Mouse (Mus musculus): Measurements from ENCODE around the gene B830017H08Rik. TPM values are rescaled to one million over a fixed set of nuclear protein-coding genes. Genes with fewer than 3 reads are reported as not detected.

The B830017H08Rik gene
- polyA plus RNA-seq, 1 experiment from 2014 or later, result not detected

DNA sequence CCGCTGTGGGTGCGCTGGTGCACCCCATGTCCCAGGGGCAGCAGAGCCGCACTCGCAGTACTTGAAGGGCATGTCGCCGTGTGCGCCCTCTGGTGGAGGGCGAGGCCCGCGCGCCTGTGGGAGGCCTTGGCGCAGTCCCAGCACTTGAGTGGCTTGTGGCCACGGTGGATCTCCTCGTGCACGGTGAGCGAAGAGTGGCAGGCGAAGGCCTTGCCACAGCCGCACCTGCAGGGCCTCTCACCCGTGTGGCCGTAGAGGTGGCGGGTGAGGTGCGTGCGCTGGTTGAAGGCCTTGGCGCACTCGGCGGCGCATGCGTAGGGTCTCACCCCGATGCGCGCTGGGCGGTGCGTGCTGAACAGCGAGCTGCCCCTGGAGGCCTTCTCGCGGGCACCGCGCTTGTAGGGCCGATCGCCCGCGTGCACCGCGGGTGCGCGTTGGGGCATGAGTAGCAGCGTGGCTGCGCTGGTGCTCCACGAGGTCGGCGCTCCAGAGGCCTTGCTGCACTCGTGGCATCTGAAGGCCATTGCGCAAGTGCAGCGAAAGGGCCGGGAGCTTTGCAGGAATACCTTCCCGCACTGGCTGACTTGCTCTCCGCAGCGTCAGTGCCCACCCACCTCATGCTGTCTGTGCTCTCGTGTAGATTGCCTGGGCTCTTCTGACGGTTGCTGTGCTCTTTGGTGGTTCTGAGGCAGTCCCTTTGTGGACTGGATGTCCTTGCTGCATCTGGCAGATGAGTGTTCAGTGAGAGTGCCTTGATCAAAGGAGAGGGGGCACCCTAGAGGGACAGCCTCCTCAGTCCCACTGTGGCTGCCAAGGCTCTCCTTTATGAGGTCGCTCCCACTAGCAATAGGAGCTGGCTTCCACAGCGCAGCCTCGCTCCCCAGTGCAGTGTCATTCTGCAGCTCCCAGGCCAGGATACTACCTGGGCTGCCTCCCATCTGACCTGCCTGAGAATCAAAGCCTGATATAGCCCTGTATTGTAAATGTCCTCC lies 17.2 kb upstream of the B830017H08Rik start:
- ATAC-seq (ENCODE audit: low FRiP score), result peak; percentile 85
- 1% methylated on average over 63 of the region's 63 CpGs for whole genome bisulfite sequencing
- peak overlapping the region; percentile 69 for H3K9ac ChIP-seq
- H3K36me3 ChIP-seq (replicated peaks), result no peaks in the 10 kb centered on the region
- peaks cover 62% of the 10 kb centered on the region for H3K27me3 ChIP-seq
- peaks cover 13% of the 10 kb centered on the region for H3K4me1 ChIP-seq
- no peaks in the 10 kb centered on the region for H3K9me3 ChIP-seq
- peak overlapping the region; percentile 90 for H3K4me2 ChIP-seq
- peak overlapping the region; percentile 56; the same call in 1 of the 2 replicates for H3K27ac ChIP-seq
- H3K4me3 ChIP-seq (replicated peaks), result peak overlapping the region; percentile 51

DNA sequence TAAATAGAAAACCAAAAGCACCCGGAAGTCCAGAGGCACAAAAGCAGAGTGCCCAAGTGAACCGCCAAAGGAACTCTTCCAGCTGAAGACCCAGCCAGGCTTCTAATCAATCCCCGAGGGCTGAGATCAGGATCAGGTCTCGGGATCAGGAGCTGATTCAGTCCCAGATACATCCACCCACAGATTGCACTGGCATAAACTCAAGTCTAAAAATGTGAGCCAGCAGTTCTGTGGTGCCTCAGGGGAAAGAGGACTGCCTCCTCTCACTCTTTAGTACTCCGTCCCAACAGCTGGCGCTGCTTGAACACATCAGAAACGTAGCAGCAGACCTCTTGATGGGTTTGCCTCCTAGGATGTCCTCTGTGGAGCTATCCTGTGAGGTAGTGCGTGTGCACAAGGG lies 16.4 kb upstream of the B830017H08Rik start:
- no peak overlapping the region for H3K4me2 ChIP-seq
- H3K9me3 ChIP-seq, result no peaks in the 10 kb centered on the region
- no peaks in the 10 kb centered on the region for H3K36me3 ChIP-seq (replicated peaks)
- H3K27ac ChIP-seq, result no peak overlapping the region
- H3K4me3 ChIP-seq (replicated peaks), result no peak overlapping the region
- peaks cover 61% of the 10 kb centered on the region for H3K27me3 ChIP-seq
- ATAC-seq (ENCODE audit: low FRiP score), result no peak
- WGBS, result 84% methylated on average over 8 of the region's 8 CpGs
- peaks cover 13% of the 10 kb centered on the region for H3K4me1 ChIP-seq
- H3K9ac ChIP-seq, result no peak overlapping the region

DNA sequence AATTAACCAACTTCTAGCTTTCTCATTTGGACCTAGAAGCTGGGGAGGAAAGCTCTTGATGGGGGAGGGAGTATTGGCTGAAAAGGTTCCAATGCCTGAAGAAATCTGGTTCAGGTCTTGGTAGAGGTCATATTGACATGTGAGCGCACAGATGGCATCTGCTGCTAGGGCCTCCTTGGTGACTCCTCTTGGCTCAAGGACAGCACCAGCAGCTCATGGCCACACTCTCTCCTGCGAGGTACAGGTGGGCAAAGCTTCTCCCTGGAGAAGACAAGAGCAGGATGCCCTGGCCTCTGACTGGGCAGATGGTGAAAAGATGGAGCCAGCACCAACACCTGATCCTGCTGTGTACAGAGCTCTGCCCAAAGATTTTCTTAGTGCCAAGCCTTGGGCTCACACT lies 6.4 kb upstream of the B830017H08Rik start:
- H3K4me3 ChIP-seq (replicated peaks), result no peak overlapping the region
- WGBS, result 82% methylated on average over 2 of the region's 2 CpGs
- no peak overlapping the region for H3K27ac ChIP-seq
- no peaks in the 10 kb centered on the region for H3K4me1 ChIP-seq
- no peaks in the 10 kb centered on the region for H3K36me3 ChIP-seq (replicated peaks)
- no peak for ATAC-seq (ENCODE audit: low FRiP score)
- H3K9ac ChIP-seq, result no peak overlapping the region
- H3K27me3 ChIP-seq, result peaks cover 49% of the 10 kb centered on the region
- H3K4me2 ChIP-seq, result no peak overlapping the region
- H3K9me3 ChIP-seq, result no peaks in the 10 kb centered on the region

DNA sequence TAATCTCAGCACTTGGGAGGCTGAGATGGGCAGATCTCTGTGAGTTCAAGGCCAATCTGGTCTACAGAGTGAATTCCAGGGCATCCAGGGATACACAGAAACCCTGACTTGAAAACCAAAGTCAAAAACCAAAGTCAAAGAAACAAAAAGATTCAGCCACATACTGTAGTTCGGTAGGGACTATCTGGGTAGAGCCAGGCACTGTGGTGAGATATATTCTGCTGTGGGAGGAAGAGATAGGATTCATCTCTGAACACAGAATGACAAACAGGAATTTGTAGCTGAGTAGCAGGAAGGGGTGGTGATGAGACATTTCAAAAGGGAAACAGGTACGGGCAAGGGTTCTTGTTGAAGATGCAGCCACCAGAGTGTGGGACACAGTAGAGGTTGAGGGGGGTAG lies 4.7 kb upstream of the B830017H08Rik start:
- WGBS, result 83% methylated on average over 2 of the region's 2 CpGs

DNA sequence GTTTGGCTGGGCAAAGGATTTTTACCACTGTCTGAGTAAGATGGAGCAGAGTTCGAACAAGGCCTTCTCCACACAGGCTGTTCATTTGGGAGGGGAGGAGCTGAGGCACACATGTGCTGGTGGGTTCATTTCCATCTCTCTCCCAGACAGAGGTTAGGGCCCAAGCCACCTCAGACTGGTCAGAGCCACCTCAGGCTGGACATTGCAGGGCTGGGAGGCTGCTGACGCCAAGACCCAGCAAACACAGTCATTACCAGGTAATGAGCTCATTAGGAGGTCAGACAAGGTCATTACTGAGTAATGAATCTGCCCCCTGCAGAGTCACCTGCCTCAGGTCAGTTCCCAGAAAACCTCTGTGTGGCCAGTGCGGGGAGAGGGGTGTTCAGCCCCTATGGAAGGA lies 4.1 kb upstream of the B830017H08Rik start:
- 62% methylated on average over 3 of the region's 3 CpGs for WGBS
- Histone ChIP-seq H3K4me1 (peaks cover 11% of the 10 kb centered on the region), H3K27ac (no peak overlapping the region), H3K36me3 (replicated peaks) (no peaks in the 10 kb centered on the region), H3K9me3 (no peaks in the 10 kb centered on the region), H3K27me3 (peaks cover 61% of the 10 kb centered on the region), H3K4me2 (no peak overlapping the region), H3K4me3 (replicated peaks) (no peak overlapping the region), H3K9ac (no peak overlapping the region)
- no peak for ATAC-seq (ENCODE audit: low FRiP score)

More for the DNA sequence above, 4.7 kb upstream of the B830017H08Rik start:
- ATAC-seq (ENCODE audit: low FRiP score), result no peak
- no peak overlapping the region for H3K27ac ChIP-seq
- peaks cover 5% of the 10 kb centered on the region for H3K4me1 ChIP-seq
- H3K9ac ChIP-seq, result no peak overlapping the region
- no peak overlapping the region for H3K4me3 ChIP-seq (replicated peaks)
- H3K9me3 ChIP-seq, result no peaks in the 10 kb centered on the region
- no peak overlapping the region for H3K4me2 ChIP-seq
- H3K27me3 ChIP-seq, result peaks cover 55% of the 10 kb centered on the region
- no peaks in the 10 kb centered on the region for H3K36me3 ChIP-seq (replicated peaks)

DNA sequence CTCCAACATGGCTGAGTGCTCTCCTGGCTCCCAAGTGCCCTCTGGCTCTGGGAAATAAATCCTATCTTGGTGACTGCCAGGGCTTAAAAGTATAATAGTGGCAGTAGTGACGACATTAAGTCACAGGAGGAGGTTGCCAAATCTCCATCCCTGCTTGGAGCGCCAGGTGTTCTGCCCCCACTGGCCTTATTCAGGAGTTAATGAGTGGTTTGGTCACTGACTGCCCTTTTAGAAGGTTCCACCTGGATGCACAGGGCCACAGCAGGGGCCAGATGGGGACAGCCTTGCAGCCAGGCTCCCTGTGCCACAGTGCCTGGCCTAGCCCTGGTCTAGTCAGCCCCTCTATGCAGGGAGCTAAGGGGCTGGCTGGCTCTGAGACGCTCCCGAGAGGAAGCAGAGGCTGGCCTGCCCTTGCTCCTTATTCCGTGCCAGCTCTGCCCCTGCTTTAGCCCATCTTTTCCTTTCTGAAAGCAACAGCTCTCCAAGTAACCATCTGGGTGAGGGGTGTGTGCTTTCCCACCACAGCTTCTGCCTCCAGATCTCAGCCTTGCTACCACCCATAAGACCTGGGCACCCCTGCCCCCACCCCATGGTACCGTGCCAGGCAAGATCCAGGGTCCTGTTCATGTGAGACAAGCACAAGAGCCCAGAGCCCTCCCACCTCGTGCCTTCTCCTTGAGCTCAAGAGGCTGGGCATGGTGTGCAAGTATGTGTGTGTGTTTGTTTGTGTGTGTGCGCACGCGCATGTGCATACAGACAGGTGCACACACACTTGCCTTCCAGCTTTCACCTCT lies 2.3 kb upstream of the B830017H08Rik start:
- H3K4me2 ChIP-seq, result no peak overlapping the region
- no peaks in the 10 kb centered on the region for H3K36me3 ChIP-seq (replicated peaks)
- ATAC-seq (ENCODE audit: low FRiP score), result no peak
- no peak overlapping the region for H3K27ac ChIP-seq
- no peak overlapping the region for H3K4me3 ChIP-seq (replicated peaks)
- peaks cover 17% of the 10 kb centered on the region for H3K4me1 ChIP-seq
- H3K27me3 ChIP-seq, result peaks cover 78% of the 10 kb centered on the region
- 52% methylated on average over 10 of the region's 10 CpGs for WGBS
- H3K9ac ChIP-seq, result no peak overlapping the region
- H3K9me3 ChIP-seq, result no peaks in the 10 kb centered on the region

DNA sequence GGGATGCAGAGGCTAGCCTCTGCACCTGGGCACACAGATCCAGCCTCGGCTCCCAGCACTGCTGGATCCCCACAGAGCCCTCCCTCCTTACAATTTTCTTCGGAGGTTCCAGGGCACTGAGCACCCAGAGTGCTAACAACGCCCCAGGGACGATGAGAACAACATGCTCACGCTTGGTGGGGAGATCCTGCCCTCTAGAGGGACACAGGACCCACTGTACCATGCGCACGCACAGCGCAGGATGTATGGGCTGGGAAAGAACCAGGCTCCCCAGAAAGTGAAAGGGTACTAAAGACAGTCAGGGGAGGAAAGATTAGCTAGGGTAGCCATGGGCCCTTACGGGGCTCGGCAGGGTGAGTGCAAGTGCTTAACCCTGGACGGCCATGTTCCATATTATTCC lies 1.1 kb upstream of the B830017H08Rik start:
- ATAC-seq (ENCODE audit: low FRiP score), result no peak
- 5% methylated on average over 11 of the region's 11 CpGs for WGBS
- peaks cover 17% of the 10 kb centered on the region for H3K4me1 ChIP-seq
- H3K4me2 ChIP-seq, result no peak overlapping the region
- no peak overlapping the region for H3K27ac ChIP-seq
- H3K9me3 ChIP-seq, result no peaks in the 10 kb centered on the region
- H3K9ac ChIP-seq, result no peak overlapping the region
- no peaks in the 10 kb centered on the region for H3K36me3 ChIP-seq (replicated peaks)
- peaks cover 90% of the 10 kb centered on the region for H3K27me3 ChIP-seq
- H3K4me3 ChIP-seq (replicated peaks), result no peak overlapping the region

DNA sequence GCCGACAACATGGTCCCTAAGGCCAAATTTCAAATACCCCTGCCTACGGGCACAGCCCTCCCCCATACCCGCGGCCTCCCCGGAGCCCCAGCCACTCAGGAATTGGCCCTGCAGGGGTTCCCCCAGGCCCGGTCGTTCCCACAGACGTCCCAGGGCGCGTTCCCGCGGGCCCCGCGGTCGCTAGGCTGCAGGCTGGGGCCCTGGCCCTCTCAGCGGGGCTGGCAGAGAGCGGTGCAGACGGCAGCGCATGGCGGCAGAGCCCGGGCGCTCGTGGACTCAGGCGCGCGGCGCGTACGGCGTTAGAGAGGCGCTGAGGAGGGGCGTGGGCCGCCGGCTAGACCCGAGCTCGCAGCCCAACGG lies 380 bp downstream of the B830017H08Rik start:
- ATAC-seq (ENCODE audit: low FRiP score), result peak; percentile 66
- Histone ChIP-seq H3K27ac (peak overlapping the region; percentile 65; the same call in 1 of the 2 replicates), H3K27me3 (peaks cover 94% of the 10 kb centered on the region), H3K4me1 (peaks cover 17% of the 10 kb centered on the region), H3K36me3 (replicated peaks) (no peaks in the 10 kb centered on the region), H3K9me3 (no peaks in the 10 kb centered on the region), H3K4me2 (peak overlapping the region; percentile 96), H3K9ac (peak overlapping the region; percentile 56), H3K4me3 (replicated peaks) (peak overlapping the region; percentile 61)
- WGBS, result 1% methylated on average over 37 of the region's 37 CpGs

DNA sequence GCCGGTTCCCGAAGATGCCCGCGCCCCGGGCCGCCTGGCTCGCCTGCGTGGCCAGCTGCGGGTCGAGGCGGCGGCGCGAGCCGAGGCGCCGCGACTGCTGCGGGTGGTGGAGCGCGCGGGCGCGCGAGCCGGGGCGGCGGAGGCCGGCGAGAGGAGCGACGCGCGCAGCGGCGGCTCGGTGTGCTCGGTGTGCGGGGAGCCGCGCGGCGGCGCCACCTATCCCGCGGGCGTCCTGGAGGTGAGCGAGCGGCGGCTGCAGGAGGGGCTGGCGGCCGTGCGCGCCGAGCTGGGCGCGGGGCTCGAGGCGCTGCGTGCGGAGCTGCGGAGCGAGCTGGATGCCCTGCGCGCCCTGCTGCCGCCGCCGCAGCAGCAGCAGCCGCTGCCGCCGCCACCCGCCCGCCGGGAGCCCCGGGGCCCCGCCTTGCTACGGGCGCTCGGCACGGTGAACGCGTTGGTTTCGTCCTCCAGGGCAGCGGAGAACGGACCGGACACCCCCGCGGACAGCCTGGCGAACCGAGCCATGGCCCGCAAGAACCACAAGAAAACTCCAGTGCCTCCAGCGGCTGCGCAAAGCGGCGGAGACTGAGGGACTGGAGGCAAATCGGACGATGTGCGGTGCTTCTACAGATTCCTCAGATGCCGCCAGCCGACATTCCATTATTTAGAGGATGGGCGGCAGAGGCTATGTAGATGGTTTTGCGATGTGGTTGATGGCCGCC lies 919 bp downstream of the B830017H08Rik start:
- Histone ChIP-seq H3K4me2 (peak overlapping the region; percentile 96), H3K4me1 (peaks cover 17% of the 10 kb centered on the region), H3K4me3 (replicated peaks) (peak overlapping the region; percentile 61), H3K36me3 (replicated peaks) (no peaks in the 10 kb centered on the region), H3K27me3 (peaks cover 91% of the 10 kb centered on the region), H3K27ac (peak overlapping the region; percentile 65; the same call in 1 of the 2 replicates), H3K9me3 (no peaks in the 10 kb centered on the region), H3K9ac (peak overlapping the region; percentile 56)
- ATAC-seq (ENCODE audit: low FRiP score), result peak; percentile 78
- under 1% methylated on average over 65 of the region's 103 CpGs for WGBS

DNA sequence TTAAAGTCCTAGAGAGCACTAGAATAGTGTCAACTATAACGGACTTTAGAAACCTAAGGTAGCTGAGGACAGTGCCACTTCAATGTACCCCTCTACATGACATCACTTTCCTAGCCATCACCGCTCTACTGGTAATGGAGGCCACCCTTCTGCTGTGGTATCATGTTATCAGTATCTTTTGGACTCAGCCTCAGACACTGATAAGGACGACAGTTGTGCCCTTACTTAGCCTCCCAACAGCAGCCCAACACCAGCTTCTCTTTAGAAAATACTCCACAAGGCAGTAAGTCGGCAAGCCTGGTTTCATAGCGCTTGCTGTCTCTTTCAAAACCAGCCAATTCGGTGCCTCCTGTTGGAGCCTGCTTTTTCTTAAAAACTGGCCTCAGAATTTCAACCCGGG lies 1.6 kb downstream of the B830017H08Rik start:
- H3K9ac ChIP-seq, result no peak overlapping the region
- peak overlapping the region; percentile 96 for H3K4me2 ChIP-seq
- 48% methylated on average over 7 of the region's 7 CpGs for WGBS
- no peaks in the 10 kb centered on the region for H3K36me3 ChIP-seq (replicated peaks)
- H3K27ac ChIP-seq, result no peak overlapping the region
- H3K4me1 ChIP-seq, result peaks cover 17% of the 10 kb centered on the region
- H3K9me3 ChIP-seq, result no peaks in the 10 kb centered on the region
- ATAC-seq (ENCODE audit: low FRiP score), result no peak
- peaks cover 85% of the 10 kb centered on the region for H3K27me3 ChIP-seq
- H3K4me3 ChIP-seq (replicated peaks), result peak overlapping the region; percentile 61

DNA sequence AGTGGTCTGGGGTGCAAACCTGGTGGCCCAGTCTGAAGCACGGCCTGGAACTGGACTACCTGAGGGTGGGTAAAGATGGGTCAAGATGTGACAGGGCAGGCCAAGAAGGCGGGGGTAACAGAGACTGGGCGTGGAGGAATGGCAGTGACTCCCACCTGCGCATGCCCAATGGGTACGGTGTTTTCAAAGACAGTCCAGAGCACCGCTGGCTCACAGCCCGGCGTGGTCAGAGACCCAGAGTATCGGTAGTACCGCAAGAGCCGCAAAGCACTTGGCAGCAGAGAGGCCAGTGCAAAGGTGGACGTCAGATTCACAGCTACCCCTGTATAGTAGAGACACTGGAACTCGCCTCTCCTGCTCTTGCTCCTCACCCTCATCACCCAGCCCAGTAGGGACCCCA lies 2.6 kb downstream of the B830017H08Rik start:
- 51% methylated on average over 13 of the region's 13 CpGs for WGBS
- H3K27me3 ChIP-seq, result peaks cover 76% of the 10 kb centered on the region
- H3K9me3 ChIP-seq, result no peaks in the 10 kb centered on the region
- H3K27ac ChIP-seq, result no peak overlapping the region
- peaks cover 7% of the 10 kb centered on the region; the same call in 1 of the 2 replicates for H3K36me3 ChIP-seq (replicated peaks)
- no peak overlapping the region for H3K9ac ChIP-seq
- no peak overlapping the region for H3K4me2 ChIP-seq
- H3K4me3 ChIP-seq (replicated peaks), result no peak overlapping the region
- ATAC-seq (ENCODE audit: low FRiP score), result no peak
- H3K4me1 ChIP-seq, result peaks cover 17% of the 10 kb centered on the region

DNA sequence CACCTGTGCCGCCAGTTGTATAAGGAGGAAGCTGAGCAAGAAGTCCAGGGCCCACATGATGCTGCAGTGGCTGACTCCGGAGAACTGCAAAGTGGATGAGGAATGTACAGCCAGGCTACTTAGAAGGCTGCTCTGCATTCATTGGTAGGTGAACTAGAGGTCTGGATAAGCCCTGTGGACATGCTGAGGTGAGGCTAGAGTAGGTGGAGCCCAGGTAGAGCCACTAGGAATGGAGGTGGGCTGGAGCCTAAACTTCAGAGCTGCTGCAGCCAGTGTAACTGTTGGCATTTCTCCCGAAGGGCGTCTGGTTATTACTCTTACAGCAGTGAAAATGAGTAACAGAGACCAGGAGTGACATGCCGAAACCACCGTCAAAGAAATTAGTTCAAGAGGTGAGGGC lies 5.1 kb downstream of the B830017H08Rik start, which contains the start of gene Car15:
Gene Car15, minus strand, starts transcription at position 314 of the 400 bp plus-strand sequence.
- Histone ChIP-seq H3K4me2 (no peak within 1 kb of the TSS), H3K27me3 (peaks cover 50% of the 10 kb centered on the region), H3K4me3 (replicated peaks) (no peak within 1 kb of the TSS), H3K4me1 (peaks cover 14% of the 10 kb centered on the region), H3K36me3 (replicated peaks) (peaks cover 32% of the 10 kb centered on the region), H3K9ac (no peak within 1 kb of the TSS), H3K9me3 (no peaks in the 10 kb centered on the region), H3K27ac (no peak within 1 kb of the TSS)
- ATAC-seq (ENCODE audit: low FRiP score), result no peak
- WGBS, result 84% methylated on average over 6 of the region's 6 CpGs
